Comparison of ENCODE assay signal across 8 mouse cellular contexts in the genomic region with DNA sequence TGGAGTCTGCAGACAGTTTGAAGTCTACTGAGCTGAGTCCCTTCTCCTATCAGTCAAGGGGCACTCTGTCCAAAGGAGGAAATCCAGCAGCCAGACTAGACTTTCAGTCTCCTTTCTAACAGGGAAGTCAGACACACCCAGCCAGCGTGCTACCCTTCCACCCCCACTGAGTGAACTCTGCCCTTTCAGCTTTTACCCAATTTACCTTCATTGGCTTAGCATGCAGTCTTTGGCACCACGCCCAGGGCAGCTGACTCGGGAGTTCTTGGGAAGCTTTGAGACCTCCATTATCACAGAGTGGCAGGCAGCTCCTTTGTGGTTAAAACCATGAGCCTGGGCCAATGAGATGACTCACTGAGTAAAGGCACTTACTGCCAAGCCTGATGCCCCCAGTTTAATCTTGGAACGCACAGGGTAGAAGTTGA.
DNase-seq lines count a peak whose midpoint lies in the region; ATAC-seq and TF ChIP-seq lines count a peak whose summit lies in the region.

No protein-coding gene starts in this region.

- 18% methylated on average over 4 of the region's 4 CpGs for WGBS in thymus, adult 2 months
- WGBS in kidney, embryonic 16.5 days: 55% methylated on average over 4 of the region's 4 CpGs
- 2% methylated on average over 4 of the region's 4 CpGs for WGBS in liver, embryonic 16.5 days (ENCODE audit: insufficient replicate concordance)

- no peak overlapping the region for H3K9ac ChIP-seq in kidney, embryonic 16.5 days (replicated peaks; ENCODE audit: low read length)
- peak overlapping the region; percentile 73 for H3K9ac ChIP-seq in liver, embryonic 16.5 days (ENCODE audit: low read depth, low read length)

- no peak for TF ChIP-seq CTCF in thymus, adult 2 months (IDR thresholded peaks at IDR 0.05; ENCODE audit: borderline replicate concordance, control insufficient read depth, extremely low read depth, insufficient read depth, low read length, poor library complexity)

- H3K4me2 ChIP-seq in kidney, embryonic 16.5 days (replicated peaks; ENCODE audit: low read depth, low read length): no peak overlapping the region
- peak overlapping the region; percentile 62 for H3K4me2 ChIP-seq in liver, embryonic 16.5 days (ENCODE audit: low read depth, low read length)

- no peaks in the 10 kb centered on the region for H3K36me3 ChIP-seq in thymus, adult 2 months (ENCODE audit: control insufficient read depth, insufficient read depth, low read length)
- H3K36me3 ChIP-seq in kidney, embryonic 16.5 days (ENCODE audit: insufficient read depth, low read length): no peaks in the 10 kb centered on the region
- no peaks in the 10 kb centered on the region for H3K36me3 ChIP-seq in liver, embryonic 16.5 days (ENCODE audit: control insufficient read depth, insufficient read depth)

- peaks cover 32% of the 10 kb centered on the region for H3K4me1 ChIP-seq in thymus, adult 2 months (replicated peaks; ENCODE audit: control insufficient read depth, insufficient read depth, low read length)
- H3K4me1 ChIP-seq in kidney, embryonic 16.5 days (ENCODE audit: insufficient read depth, low read length): peaks cover 12% of the 10 kb centered on the region; the same call in 1 of the 2 replicates
- H3K4me1 ChIP-seq in liver, embryonic 16.5 days (ENCODE audit: control insufficient read depth, low read depth, low read length): peaks cover 82% of the 10 kb centered on the region

- H3K27ac ChIP-seq in thymus, adult 2 months (ENCODE audit: control insufficient read depth, insufficient read depth, low read length): no peak overlapping the region
- peak overlapping the region; percentile 75 for H3K27ac ChIP-seq in kidney, embryonic 16.5 days (ENCODE audit: low read length)
- H3K27ac ChIP-seq in liver, embryonic 16.5 days (ENCODE audit: low read length): peak overlapping the region; percentile 100

- no peaks in the 10 kb centered on the region for H3K27me3 ChIP-seq in thymus, adult 2 months (ENCODE audit: control insufficient read depth, insufficient read depth, low read length)
- H3K27me3 ChIP-seq in kidney, embryonic 16.5 days (ENCODE audit: insufficient read depth, low read length): no peaks in the 10 kb centered on the region
- no peaks in the 10 kb centered on the region for H3K27me3 ChIP-seq in liver, embryonic 16.5 days (ENCODE audit: control insufficient read depth, insufficient read depth, low read depth, low read length)

- peak; percentile 24 for DNase-seq in thymus, postnatal 14 days
- DNase-seq in thymus, adult 2 months: no peak
- DNase-seq in c-Kit-positive CD71-negative TER-119-negative erythroid progenitor cells, embryonic 14.5 days (ENCODE audit: low read depth): peak; percentile 94
- peak; percentile 83 to 87 for DNase-seq in heart, adult 18-20 months
- peak; percentile 69 for DNase-seq in skeletal muscle tissue, adult 2 months (ENCODE audit: low read depth, low spot score)
- no peak for DNase-seq in embryo, embryonic 9.5 days (ENCODE audit: extremely low spot score)

- H3K9me3 ChIP-seq in kidney, embryonic 16.5 days (ENCODE audit: low read length): no peaks in the 10 kb centered on the region
- H3K9me3 ChIP-seq in liver, embryonic 16.5 days (replicated peaks; ENCODE audit: control insufficient read depth, low read length): no peaks in the 10 kb centered on the region

- TF ChIP-seq POLR2A in thymus, adult 2 months (IDR thresholded peaks at IDR 0.05; ENCODE audit: control insufficient read depth, extremely low read depth, insufficient read depth, low read length, poor library complexity): no peak

- no peak overlapping the region for H3K4me3 ChIP-seq in thymus, adult 2 months (ENCODE audit: control insufficient read depth, insufficient read depth, low read length)
- H3K4me3 ChIP-seq in kidney, embryonic 16.5 days (ENCODE audit: low read length): no peak overlapping the region
- H3K4me3 ChIP-seq in liver, embryonic 16.5 days (ENCODE audit: low read depth, low read length): peak overlapping the region; percentile 18; the same call in 1 of the 2 replicates

- ATAC-seq in kidney, embryonic 16.5 days (ENCODE audit: low FRiP score, low TSS enrichment): peak; percentile 42; the same call in 1 of the 2 replicates
- ATAC-seq in liver, embryonic 16.5 days (ENCODE audit: low read depth): peak; percentile 94

Comparison
In these comparisons a context has a peak if more than half of its experiments do, and no peak if none do; other contexts are left out.
1. DNase-seq: peak in thymus, postnatal 14 days (single experiment), c-Kit-positive CD71-negative TER-119-negative erythroid progenitor cells, embryonic 14.5 days (single experiment), heart, adult 18-20 months (2 of 2) and skeletal muscle tissue, adult 2 months (single experiment); none in thymus, adult 2 months (single experiment) and embryo, embryonic 9.5 days (single experiment).